Mouse (Mus musculus) heart, embryonic 16.5 days (tissue): ENCODE results near the gene Lrg1. TPM values are rescaled to one million over a fixed set of nuclear protein-coding genes. Genes with fewer than 3 reads are reported as not detected.
A peak's percentile ranks its signal among the peaks of the same experiment; 100 is the strongest.

Experiments used
- ATAC-seq: fragments of 200-750 bp; cut with Nextera tagmentation; replicated peaks from 2 replicates; pipeline ENCODE4 v1.8.0; 2017; ENCODE audit warnings: moderate number of reproducible peaks; ENCODE audit not compliant: insufficient read depth, low FRiP score; ENCODE audit errors: extremely low read depth
- H3K27ac ChIP-seq: fragments of 300-500 bp; sonication (generic); 2 replicates; pipeline ENCODE4 v1.5.1; 2014; ENCODE audit warnings: mild to moderate bottlenecking, low read length, control low read depth, moderate library complexity
- H3K27me3 ChIP-seq: fragments of 300-500 bp; sonication (generic); 2 replicates; pipeline ENCODE4 v1.6.1; 2014; ENCODE audit warnings: low read length, mixed read lengths; ENCODE audit not compliant: control insufficient read depth, insufficient read depth
- H3K36me3 ChIP-seq: fragments of 300-500 bp; sonication (generic); 2 replicates; pipeline ENCODE4 v1.6.1; 2014; ENCODE audit not compliant: control insufficient read depth, insufficient read depth
- H3K4me1 ChIP-seq: fragments of 300-500 bp; sonication (generic); 2 replicates; pipeline ENCODE4 v1.6.1; 2014; ENCODE audit warnings: low read length, mixed read lengths; ENCODE audit not compliant: control insufficient read depth, insufficient read depth
- H3K4me2 ChIP-seq: fragments of 300-500 bp; sonication (generic); 2 replicates; pipeline ENCODE4 v1.6.1; 2014; ENCODE audit warnings: low read depth, mild to moderate bottlenecking, control low read depth, low read length
- H3K4me3 ChIP-seq: fragments of 300-500 bp; sonication (generic); 2 replicates; pipeline ENCODE4 v1.5.1; 2014; ENCODE audit warnings: mild to moderate bottlenecking, control low read depth, low read length
- H3K9ac ChIP-seq: fragments of 300-500 bp; sonication (generic); 2 replicates; pipeline ENCODE4 v1.6.1; 2014; ENCODE audit warnings: low read length, control low read depth
- H3K9me3 ChIP-seq: fragments of 300-500 bp; sonication (generic); replicated peaks from 2 replicates; pipeline ENCODE4 v1.6.1; 2016; ENCODE audit warnings: low read length; ENCODE audit not compliant: control insufficient read depth
- WGBS: fragments of 180-500 bp; shearing (Covaris S2); extraction: QIAGEN DNeasy Blood & Tissue Kit; methylation state at CpG from one replicate; pipeline ENCODE4 v1.1.7; 2014; 5-methylcytosine and 5-hydroxymethylcytosine counted together
- polyA plus RNA-seq: library from polyadenylated mRNA; unstranded; fragments of >200 nt; fragmentation: Nextera tagmentation; extraction: Ambion mirVana; gene quantifications from 2 replicates; pipeline ENCODE4 v1.2.1, GENCODE M21; 2015

The Lrg1 gene
- polyA plus RNA-seq, 1 experiment from 2014 or later = 2.4 TPM

- Histone ChIP-seq H3K27ac (no peak overlapping the region), H3K4me2 (no peak overlapping the region), H3K9ac (no peak overlapping the region), H3K27me3 (0 out of 2 replicates have a peak, but pooled peaks cover 4% of the 10 kb centered on the region), H3K9me3 (peaks cover 7% of the 10 kb centered on the region; the same call in 1 of the 2 replicates), H3K4me3 (no peak overlapping the region), H3K36me3 (peaks cover 2% of the 10 kb centered on the region; the same call in 1 of the 2 replicates), H3K4me1 (peaks cover 11% of the 10 kb centered on the region)
- WGBS = 91% methylated on average over 10 of the region's 10 CpGs
- ATAC-seq = no peak
Observed at GRCm38 (mm10) chr17:56131136-56131535, 9.3 kb upstream of the Lrg1 start.

- Histone ChIP-seq H3K4me2 (no peak overlapping the region), H3K9ac (no peak overlapping the region), H3K4me3 (no peak overlapping the region), H3K27ac (no peak overlapping the region), H3K4me1 (peaks cover 2% of the 10 kb centered on the region; the same call in 1 of the 2 replicates), H3K9me3 (peaks cover 7% of the 10 kb centered on the region; the same call in 1 of the 2 replicates), H3K36me3 (peaks cover 2% of the 10 kb centered on the region; the same call in 1 of the 2 replicates), H3K27me3 (peaks cover 9% of the 10 kb centered on the region)
- ATAC-seq = no peak
- 63% methylated on average over 15 of the region's 15 CpGs for WGBS
Observed at GRCm38 (mm10) chr17:56128246-56128645, 6.4 kb upstream of the Lrg1 start.

DNA sequence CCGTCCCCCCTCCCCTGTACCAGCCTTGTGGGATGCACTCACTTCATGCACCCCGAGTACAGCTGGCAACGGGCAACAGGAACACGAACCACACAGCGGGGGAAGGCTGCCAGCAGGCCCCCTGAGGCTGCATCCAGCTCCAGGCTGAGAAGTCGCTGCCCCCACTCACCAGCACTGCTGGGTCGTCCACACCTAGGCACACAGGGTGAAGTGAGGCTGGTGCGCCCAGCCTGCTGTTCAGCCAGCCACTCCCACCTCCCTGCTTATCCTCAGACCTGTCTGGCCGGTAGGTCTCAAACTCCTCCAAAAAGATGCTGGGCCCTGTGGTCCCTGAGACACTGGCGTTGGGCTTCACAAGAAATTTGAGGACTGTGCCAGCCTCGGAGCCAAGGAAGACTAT is 4.4 kb upstream of the Lrg1 start:
- ATAC-seq = no peak
- Histone ChIP-seq H3K27me3 (peaks cover 28% of the 10 kb centered on the region), H3K27ac (no peak overlapping the region), H3K36me3 (peaks cover 6% of the 10 kb centered on the region; the same call in 1 of the 2 replicates), H3K4me1 (peaks cover 2% of the 10 kb centered on the region; the same call in 1 of the 2 replicates), H3K9me3 (peaks cover 17% of the 10 kb centered on the region), H3K4me3 (no peak overlapping the region), H3K9ac (no peak overlapping the region), H3K4me2 (no peak overlapping the region)
- 67% methylated on average over 11 of the region's 11 CpGs for WGBS

DNA sequence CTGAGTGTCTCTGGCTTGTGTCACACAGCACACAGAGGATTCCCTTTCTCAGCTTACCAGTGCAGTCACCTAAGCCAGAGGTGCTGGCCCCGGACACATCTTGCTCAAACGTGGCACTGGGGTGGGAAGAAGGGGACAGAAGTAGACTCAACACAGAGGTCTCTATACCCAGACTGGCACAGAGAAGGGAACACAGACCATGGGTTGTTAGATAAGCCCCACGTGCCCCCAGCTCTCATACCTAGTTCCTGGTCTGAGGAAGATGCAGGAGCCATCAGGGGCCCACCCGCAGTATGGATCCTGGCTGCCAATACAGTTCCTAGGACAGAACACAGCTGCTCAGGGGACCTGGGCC is 3.5 kb upstream of the Lrg1 start:
- Histone ChIP-seq H3K9me3 (peaks cover 12% of the 10 kb centered on the region), H3K4me2 (no peak overlapping the region), H3K27me3 (peaks cover 34% of the 10 kb centered on the region), H3K4me1 (peaks cover 4% of the 10 kb centered on the region; the same call in 1 of the 2 replicates), H3K36me3 (peaks cover 4% of the 10 kb centered on the region; the same call in 1 of the 2 replicates), H3K27ac (no peak overlapping the region), H3K9ac (no peak overlapping the region), H3K4me3 (no peak overlapping the region)
- ATAC-seq = no peak
- WGBS = 81% methylated on average over 4 of the region's 4 CpGs

- peaks cover 10% of the 10 kb centered on the region for H3K4me1 ChIP-seq
- H3K9me3 ChIP-seq = peaks cover 12% of the 10 kb centered on the region
- peaks cover 4% of the 10 kb centered on the region; the same call in 1 of the 2 replicates for H3K36me3 ChIP-seq
- ATAC-seq = 0 out of 2 replicates have a peak, but pooled peaks have one; percentile 14
- H3K27ac ChIP-seq = no peak overlapping the region
- 8% methylated on average over 59 of the region's 59 CpGs for WGBS
- peak overlapping the region; percentile 57 for H3K4me3 ChIP-seq
- peak overlapping the region; percentile 86 for H3K4me2 ChIP-seq
- peaks cover 38% of the 10 kb centered on the region for H3K27me3 ChIP-seq
- H3K9ac ChIP-seq = peak overlapping the region; percentile 75
Observed at GRCm38 (mm10) chr17:56124377-56125275, 2.8 kb upstream of the Lrg1 start.

DNA sequence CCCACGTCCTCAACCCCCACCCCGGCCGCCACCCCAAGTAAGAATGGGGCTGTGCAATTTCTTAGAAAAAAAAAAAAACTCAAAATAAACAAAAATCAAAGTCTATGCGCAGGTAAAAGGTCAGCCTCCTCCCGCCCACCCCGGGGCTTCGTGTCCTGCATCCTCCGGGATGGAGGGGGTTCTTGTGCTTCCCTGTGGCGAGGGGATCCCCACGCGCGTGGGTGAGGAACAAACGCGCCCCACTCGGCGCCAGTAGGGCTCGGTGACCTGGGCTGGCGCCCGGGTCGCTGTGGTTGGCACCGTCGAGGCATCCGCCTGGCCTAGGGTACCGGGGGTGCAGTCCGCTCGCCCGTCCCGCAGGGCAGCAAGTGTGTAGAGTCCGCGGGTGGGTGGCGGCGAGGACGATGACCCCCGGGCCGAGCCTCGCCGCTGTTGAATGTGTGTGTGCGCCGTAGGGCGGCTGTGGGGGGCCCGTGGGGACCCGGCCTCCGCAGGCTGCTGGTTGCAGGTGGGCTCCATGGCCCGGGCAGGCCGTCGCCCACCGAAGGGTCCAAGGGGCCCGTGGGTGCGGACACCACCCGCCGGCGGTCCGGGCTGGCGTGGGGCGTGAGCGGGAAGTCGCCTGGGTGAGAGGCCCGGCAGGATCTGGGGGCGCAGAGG is 2.0 kb upstream of the Lrg1 start:
- peak overlapping the region; percentile 57 for H3K4me3 ChIP-seq
- WGBS = 37% methylated on average over 59 of the region's 59 CpGs
- H3K4me1 ChIP-seq = peaks cover 12% of the 10 kb centered on the region
- ATAC-seq = no peak
- peaks cover 4% of the 10 kb centered on the region; the same call in 1 of the 2 replicates for H3K36me3 ChIP-seq
- peak overlapping the region; percentile 75 for H3K9ac ChIP-seq
- no peak overlapping the region for H3K27ac ChIP-seq
- peaks cover 12% of the 10 kb centered on the region for H3K9me3 ChIP-seq
- H3K4me2 ChIP-seq = peak overlapping the region; percentile 86
- peaks cover 40% of the 10 kb centered on the region for H3K27me3 ChIP-seq

DNA sequence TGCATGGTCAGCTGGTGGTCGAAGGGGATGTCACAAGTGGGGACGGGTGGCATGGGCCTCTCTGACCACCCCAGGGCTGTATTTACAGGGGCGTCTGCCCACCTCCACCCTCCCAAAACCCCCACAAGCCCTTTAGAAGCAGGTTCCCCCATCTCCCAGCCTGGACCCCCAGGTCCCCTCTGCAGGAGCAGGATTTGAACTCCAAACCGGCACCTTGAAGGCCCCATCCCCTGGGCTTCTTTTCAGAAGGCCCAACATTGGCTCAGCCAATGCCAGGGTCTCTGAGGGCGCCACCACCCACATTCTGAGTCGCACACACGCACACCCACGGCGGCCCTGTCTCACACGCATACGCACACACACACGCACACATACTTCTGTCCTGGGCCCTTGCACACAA is 1.4 kb upstream of the Lrg1 start:
- peaks cover 42% of the 10 kb centered on the region for H3K27me3 ChIP-seq
- H3K9ac ChIP-seq = no peak overlapping the region
- no peak overlapping the region for H3K4me3 ChIP-seq
- no peak for ATAC-seq
- H3K9me3 ChIP-seq = peaks cover 12% of the 10 kb centered on the region
- WGBS = 85% methylated on average over 12 of the region's 12 CpGs
- H3K4me2 ChIP-seq = no peak overlapping the region
- peaks cover 4% of the 10 kb centered on the region; the same call in 1 of the 2 replicates for H3K36me3 ChIP-seq
- no peak overlapping the region for H3K27ac ChIP-seq
- peaks cover 12% of the 10 kb centered on the region for H3K4me1 ChIP-seq

- ATAC-seq = peak; percentile 20
- peaks cover 17% of the 10 kb centered on the region for H3K4me1 ChIP-seq
- 4% methylated on average over 66 of the region's 66 CpGs for WGBS
- peak overlapping the region; percentile 23; the same call in 1 of the 2 replicates for H3K27ac ChIP-seq
- peak overlapping the region; percentile 38 for H3K4me3 ChIP-seq
- H3K9me3 ChIP-seq = peaks cover 12% of the 10 kb centered on the region
- peaks cover 41% of the 10 kb centered on the region for H3K27me3 ChIP-seq
- H3K4me2 ChIP-seq = peak overlapping the region; percentile 61
- H3K36me3 ChIP-seq = peaks cover 4% of the 10 kb centered on the region; the same call in 1 of the 2 replicates
- peak overlapping the region; percentile 63 for H3K9ac ChIP-seq
Observed at GRCm38 (mm10) chr17:56119981-56120880, 1.6 kb downstream of the Lrg1 start.
